Mouse (Mus musculus): ENCODE results near the gene Patl2. TPM values are rescaled to one million over a fixed set of nuclear protein-coding genes. Genes with fewer than 3 reads are reported as not detected.
"Not testable (repeated sequence)": the region's sequence is repeated elsewhere in the genome, so short reads cannot be mapped to it uniquely, and the experiment has no call there.

The Patl2 gene
- polyA plus RNA-seq, 1 experiment, result not detected

DNA sequence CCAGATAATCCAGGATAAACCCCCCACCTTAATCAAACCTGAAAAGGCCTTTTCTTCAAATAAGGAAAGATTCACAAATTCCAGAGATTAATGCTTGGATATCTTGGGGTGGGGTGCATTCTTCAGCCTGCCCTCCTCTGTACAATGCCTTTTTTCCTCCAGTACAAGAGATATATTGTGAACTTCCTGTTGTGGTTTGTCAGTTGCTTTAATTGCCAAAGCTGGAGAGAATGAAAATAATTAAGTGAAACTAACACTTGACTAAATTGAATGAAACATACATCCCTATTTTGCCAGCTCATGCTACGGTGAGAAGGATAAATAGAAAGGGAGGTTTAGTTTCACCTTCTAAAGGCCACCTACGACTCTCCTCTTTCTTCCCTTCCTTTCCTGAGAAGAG is 32.2 kb upstream of the Patl2 start:
- no peak for DNase-seq (ENCODE audit: low read depth)
- TF ChIP-seq CTCF (IDR thresholded peaks at IDR 0.05; ENCODE audit: borderline replicate concordance, extremely low read depth, insufficient read depth, insufficient read length), result no peak
- no peak for TF ChIP-seq POLR2A (IDR thresholded peaks at IDR 0.05; ENCODE audit: borderline replicate concordance, extremely low read depth, insufficient read depth, insufficient read length, poor library complexity, severe bottlenecking)

DNA sequence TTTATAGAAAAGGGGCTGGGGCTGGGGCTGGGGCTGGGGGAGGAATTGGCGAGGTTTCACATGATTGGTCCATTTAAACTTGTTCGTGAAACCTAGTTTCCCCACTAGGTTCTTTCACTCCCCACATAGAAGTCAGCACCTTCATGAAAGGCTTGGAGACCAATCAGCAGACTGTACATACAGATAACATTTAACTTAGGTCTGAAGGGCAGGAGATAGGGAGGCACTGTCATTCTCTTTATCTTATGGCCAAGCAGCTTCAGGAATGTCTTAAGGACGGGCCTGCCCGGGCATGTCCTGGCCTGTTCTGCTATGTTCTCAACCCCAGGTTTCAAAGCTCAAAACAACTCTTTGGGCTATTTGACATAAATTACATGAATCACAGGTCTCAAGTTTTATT is 31.1 kb upstream of the Patl2 start:
- DNase-seq (ENCODE audit: low read depth), result not testable (repeated sequence)

DNA sequence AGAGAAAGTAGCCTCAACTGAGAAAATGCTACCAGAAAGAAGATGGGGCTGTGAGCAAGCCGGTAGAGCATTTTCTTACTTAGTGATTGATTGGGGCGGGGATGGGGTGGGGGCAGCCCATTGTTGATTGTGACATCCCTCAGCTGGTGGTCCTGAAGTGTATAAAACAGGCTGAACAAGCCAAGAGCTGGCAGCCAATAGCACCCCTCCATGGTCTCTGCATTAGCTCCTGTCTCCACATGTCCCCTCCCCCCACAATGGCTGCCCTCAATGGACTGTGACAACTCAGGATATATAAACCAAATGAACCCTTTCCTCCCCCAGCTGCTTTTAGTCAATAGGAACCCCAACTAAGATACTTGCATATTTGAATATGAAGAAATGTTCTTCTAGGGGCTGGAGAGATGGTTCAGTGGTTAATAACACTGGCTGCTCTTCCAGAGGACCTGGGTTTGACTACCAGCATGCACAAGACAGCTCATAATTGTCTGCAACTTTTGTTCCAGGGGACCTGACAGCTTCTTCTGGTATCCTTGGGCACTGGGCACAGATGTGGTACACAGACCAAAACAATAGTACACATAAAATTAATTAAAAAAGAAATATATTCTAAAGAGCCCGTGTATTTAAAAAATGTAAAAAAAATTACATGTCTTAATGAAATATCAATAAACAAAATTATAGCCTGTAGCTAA is 24.7 kb upstream of the Patl2 start:
- peak; percentile 5 for DNase-seq (ENCODE audit: low read depth)
- no peak for TF ChIP-seq CTCF (IDR thresholded peaks at IDR 0.05; ENCODE audit: borderline replicate concordance, extremely low read depth, insufficient read depth, insufficient read length)
- no peak for TF ChIP-seq POLR2A (IDR thresholded peaks at IDR 0.05; ENCODE audit: borderline replicate concordance, extremely low read depth, insufficient read depth, insufficient read length, poor library complexity, severe bottlenecking)

DNA sequence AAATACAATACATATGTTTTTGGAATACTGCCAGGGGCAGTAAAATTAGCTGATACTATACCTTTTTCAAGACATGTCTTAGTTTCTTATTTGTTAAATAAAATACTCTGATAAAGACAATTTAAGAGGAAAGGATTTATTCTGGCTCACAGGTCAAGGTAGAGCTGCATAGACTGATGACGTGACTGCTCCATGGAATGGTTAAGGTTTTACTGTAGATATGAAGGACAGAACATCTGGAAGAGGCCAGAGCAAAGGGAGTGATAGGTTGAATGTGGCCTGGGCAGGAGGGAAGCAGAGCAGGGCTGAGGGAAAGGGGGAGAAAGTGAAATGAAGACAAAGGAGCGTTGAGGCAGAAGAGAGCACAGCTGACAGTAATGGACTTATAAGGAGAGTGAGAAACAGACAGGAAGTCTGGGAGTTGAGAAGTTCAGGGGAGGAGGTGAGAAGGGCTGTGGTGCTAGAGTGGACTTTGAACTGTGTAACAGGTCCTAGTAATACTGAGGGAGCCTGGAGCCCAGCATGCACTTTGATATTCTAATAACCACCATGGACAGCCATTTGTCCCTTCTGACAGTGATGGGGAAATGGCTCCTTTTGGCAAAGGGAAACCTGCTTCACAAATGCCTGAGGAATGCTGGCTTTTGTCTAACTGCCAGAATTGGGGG is 20.6 kb upstream of the Patl2 start:
- no peak for DNase-seq (ENCODE audit: low read depth)
- TF ChIP-seq POLR2A (IDR thresholded peaks at IDR 0.05; ENCODE audit: borderline replicate concordance, extremely low read depth, insufficient read depth, insufficient read length, poor library complexity, severe bottlenecking), result no peak
- TF ChIP-seq CTCF (IDR thresholded peaks at IDR 0.05; ENCODE audit: borderline replicate concordance, extremely low read depth, insufficient read depth, insufficient read length), result no peak

- no peak for DNase-seq (ENCODE audit: low read depth)
- TF ChIP-seq CTCF (IDR thresholded peaks at IDR 0.05; ENCODE audit: borderline replicate concordance, extremely low read depth, insufficient read depth, insufficient read length) (no peak), POLR2A (IDR thresholded peaks at IDR 0.05; ENCODE audit: borderline replicate concordance, extremely low read depth, insufficient read depth, insufficient read length, poor library complexity, severe bottlenecking) (no peak)
These were observed 15.5 kb upstream of the Patl2 start for GRCm38 (mm10) chr2:122201501-122201900.

GRCm38 (mm10) chr2:122194509-122194929 is 8.5 kb upstream of the Patl2 start:
- no peak for TF ChIP-seq POLR2A (IDR thresholded peaks at IDR 0.05; ENCODE audit: borderline replicate concordance, extremely low read depth, insufficient read depth, insufficient read length, poor library complexity, severe bottlenecking)
- peak; percentile 45; the same call in 1 of the 2 replicates for TF ChIP-seq CTCF (IDR thresholded peaks at IDR 0.05; ENCODE audit: borderline replicate concordance, extremely low read depth, insufficient read depth, insufficient read length)
- peak; percentile 84 for DNase-seq (ENCODE audit: low read depth)

DNA sequence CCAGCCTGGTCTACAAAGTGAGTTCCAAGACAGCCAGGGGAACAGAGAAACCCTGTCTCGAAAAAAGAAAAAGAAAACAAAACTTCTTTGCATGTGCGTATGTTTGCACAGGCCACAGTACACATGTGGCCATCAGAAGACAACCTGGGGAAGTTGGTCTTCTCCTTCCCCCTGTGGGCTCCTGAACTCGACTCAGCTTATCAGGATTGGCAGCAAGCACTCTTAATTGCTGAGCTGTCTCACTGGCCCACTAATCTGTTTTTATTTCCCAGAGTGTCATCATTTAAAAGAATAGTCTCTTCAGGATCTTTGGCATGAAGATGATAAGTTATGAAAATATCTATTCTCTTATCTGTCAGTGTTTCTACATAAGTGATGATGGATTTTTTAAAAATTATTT is 5.9 kb upstream of the Patl2 start:
- DNase-seq (ENCODE audit: low read depth), result no peak
- TF ChIP-seq POLR2A (IDR thresholded peaks at IDR 0.05; ENCODE audit: borderline replicate concordance, extremely low read depth, insufficient read depth, insufficient read length, poor library complexity, severe bottlenecking), result no peak
- TF ChIP-seq CTCF (IDR thresholded peaks at IDR 0.05; ENCODE audit: borderline replicate concordance, extremely low read depth, insufficient read depth, insufficient read length), result no peak

DNA sequence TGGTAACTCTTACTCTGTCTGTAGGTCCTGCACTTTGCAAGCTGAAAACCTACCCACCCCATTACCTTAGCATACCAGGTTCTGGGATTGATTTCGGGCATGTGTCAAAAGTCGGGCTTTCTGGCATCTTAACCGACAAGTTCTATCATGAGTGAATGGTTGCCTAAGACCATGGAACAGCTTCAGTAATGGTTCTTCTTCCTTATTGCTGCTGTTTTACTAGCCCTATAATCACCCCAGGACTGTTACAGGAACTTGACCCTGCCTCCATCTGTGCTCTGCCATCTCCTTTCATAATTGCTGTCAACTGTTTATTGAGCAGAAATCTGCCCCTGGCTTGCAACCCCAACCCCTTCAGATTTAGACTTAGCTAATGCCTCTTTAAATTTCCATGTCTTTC is 762 bp upstream of the Patl2 start:
- no peak for DNase-seq (ENCODE audit: low read depth)
- TF ChIP-seq CTCF (IDR thresholded peaks at IDR 0.05; ENCODE audit: borderline replicate concordance, extremely low read depth, insufficient read depth, insufficient read length), result no peak
- no peak for TF ChIP-seq POLR2A (IDR thresholded peaks at IDR 0.05; ENCODE audit: borderline replicate concordance, extremely low read depth, insufficient read depth, insufficient read length, poor library complexity, severe bottlenecking)

GRCm38 (mm10) chr2:122185086-122185485 is 903 bp downstream of the Patl2 start:
- TF ChIP-seq POLR2A (IDR thresholded peaks at IDR 0.05; ENCODE audit: borderline replicate concordance, extremely low read depth, insufficient read depth, insufficient read length, poor library complexity, severe bottlenecking) (no peak), CTCF (IDR thresholded peaks at IDR 0.05; ENCODE audit: borderline replicate concordance, extremely low read depth, insufficient read depth, insufficient read length) (no peak)

DNA sequence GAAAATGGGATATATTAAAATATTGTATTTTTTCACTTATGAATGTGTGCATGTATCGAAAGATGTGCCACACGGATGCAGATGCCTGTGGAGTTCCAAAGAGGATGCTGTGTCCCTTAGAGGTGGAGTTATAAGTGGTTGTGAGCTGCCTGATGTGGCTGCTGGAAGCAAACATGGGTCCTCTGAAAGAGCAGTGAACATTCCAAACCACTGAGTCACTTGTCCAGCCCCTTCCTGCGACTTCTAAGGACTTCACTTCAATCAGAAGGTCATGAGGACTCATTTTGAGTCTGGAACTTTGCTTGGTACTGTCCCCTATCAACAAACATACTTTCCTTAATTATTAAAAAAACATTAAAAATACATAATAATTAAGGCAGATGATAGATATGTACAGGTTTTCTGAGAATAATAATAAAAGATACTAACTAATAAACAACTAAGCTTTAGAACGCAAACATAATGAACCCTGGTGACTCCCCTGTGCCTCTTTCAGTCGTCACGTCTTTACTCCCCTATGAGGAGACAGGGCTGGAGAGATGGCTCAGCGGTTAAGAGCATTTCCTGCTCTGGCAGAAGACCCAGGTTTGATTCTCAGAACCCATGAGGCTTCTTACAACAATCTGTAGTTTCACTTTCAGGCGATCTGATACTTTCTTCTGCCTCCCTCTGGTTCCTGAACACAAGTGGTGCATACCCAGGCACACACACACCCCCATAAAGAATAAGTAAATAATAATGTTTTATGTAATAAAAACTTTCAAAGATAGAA is 5.8 kb downstream of the Patl2 start:
- DNase-seq (ENCODE audit: low read depth), result no peak
- TF ChIP-seq POLR2A (IDR thresholded peaks at IDR 0.05; ENCODE audit: borderline replicate concordance, extremely low read depth, insufficient read depth, insufficient read length, poor library complexity, severe bottlenecking) (no peak), CTCF (IDR thresholded peaks at IDR 0.05; ENCODE audit: borderline replicate concordance, extremely low read depth, insufficient read depth, insufficient read length) (no peak)

More at GRCm38 (mm10) chr2:122185086-122185485, 903 bp downstream of the Patl2 start:
- DNase-seq (ENCODE audit: low read depth), result no peak

DNA sequence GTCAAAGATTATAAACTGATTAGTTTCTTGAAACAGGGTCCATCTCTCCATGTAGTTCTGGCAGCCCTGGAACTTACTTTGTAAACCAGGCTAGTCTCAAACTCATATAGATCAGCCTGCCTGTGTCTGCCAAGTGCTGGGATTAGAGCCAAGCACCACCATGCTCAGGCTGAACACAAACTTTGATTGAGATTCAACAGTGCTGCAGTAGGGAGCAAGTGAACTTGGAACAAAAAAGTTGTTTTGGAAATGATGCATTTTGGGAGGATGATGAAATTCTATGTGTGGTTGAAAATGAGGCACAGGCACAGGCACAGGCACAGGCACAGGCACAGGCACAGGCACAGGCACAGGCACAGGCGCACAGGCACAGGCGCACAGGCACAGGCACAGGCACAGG is 13.8 kb downstream of the Patl2 start:
- peak; percentile 66 for DNase-seq (ENCODE audit: low read depth)
- no peak for TF ChIP-seq POLR2A (IDR thresholded peaks at IDR 0.05; ENCODE audit: borderline replicate concordance, extremely low read depth, insufficient read depth, insufficient read length, poor library complexity, severe bottlenecking)
- no peak for TF ChIP-seq CTCF (IDR thresholded peaks at IDR 0.05; ENCODE audit: borderline replicate concordance, extremely low read depth, insufficient read depth, insufficient read length)

Data from brain, embryonic 14.5 days (tissue).